27 mouse cellular contexts compared by ENCODE assay signal in genomic region chr6:83820727-83821515, GRCm38 (mm10). TPM values are rescaled to one million over a fixed set of nuclear protein-coding genes. Genes with fewer than 3 reads are reported as not detected.
"Had no signal": no experiment of that assay in that cellular context is flagged by ENCODE, and none has a peak within 500 bp of the region (broad histone marks: within the 10 kb centered on the region; RNA-seq: fewer than 3 reads in every experiment).

No protein-coding gene starts in this region.

- H3K4me3 ChIP-seq: kidney, embryonic 15.5 days; layer of hippocampus, adult 2 months; limb, embryonic 10.5 days; limb, embryonic 13.5 days; liver, embryonic 13.5 days; midbrain, embryonic 12.5 days; midbrain, embryonic 15.5 days; neural tube, embryonic 12.5 days; neural tube, embryonic 15.5 days; stomach, embryonic 15.5 days had no signal

- DNase-seq: kidney, postnatal 10 days; kidney, postnatal 36 days; layer of hippocampus, adult 9-11 months; liver; liver, embryonic 13.5 days; right cerebral cortex, adult 18-20 months; right cerebral cortex, postnatal 14 days; right cerebral cortex, postnatal 4 days; thymus, postnatal 25 days had no signal

- H3K9ac ChIP-seq: kidney, embryonic 15.5 days; limb, embryonic 13.5 days; liver, embryonic 13.5 days; lung, embryonic 14.5 days; midbrain, embryonic 12.5 days; midbrain, embryonic 15.5 days; neural tube, embryonic 12.5 days; neural tube, embryonic 15.5 days; stomach, embryonic 15.5 days had no signal

- H3K4me1 ChIP-seq: kidney, embryonic 15.5 days; limb, embryonic 10.5 days; liver, embryonic 13.5 days; neural tube, embryonic 12.5 days; neural tube, embryonic 15.5 days had no signal

- H3K9me3 ChIP-seq: kidney, embryonic 15.5 days; limb, embryonic 10.5 days; limb, embryonic 13.5 days; liver, embryonic 13.5 days; midbrain, embryonic 12.5 days; midbrain, embryonic 15.5 days; neural tube, embryonic 12.5 days; neural tube, embryonic 15.5 days; stomach, embryonic 15.5 days had no signal

- H3K27me3 ChIP-seq: kidney, embryonic 15.5 days; limb, embryonic 13.5 days; liver, embryonic 13.5 days; midbrain, embryonic 12.5 days; midbrain, embryonic 15.5 days; neural tube, embryonic 12.5 days; neural tube, embryonic 15.5 days; stomach, embryonic 15.5 days had no signal

- H3K4me2 ChIP-seq: kidney, embryonic 15.5 days; limb, embryonic 13.5 days; liver, embryonic 13.5 days; lung, embryonic 14.5 days; midbrain, embryonic 12.5 days; midbrain, embryonic 15.5 days; neural tube, embryonic 12.5 days; neural tube, embryonic 15.5 days; stomach, embryonic 15.5 days had no signal

- H3K36me3 ChIP-seq: liver, embryonic 13.5 days; midbrain, embryonic 15.5 days; neural tube, embryonic 15.5 days; stomach, embryonic 15.5 days had no signal

- ATAC-seq: lung, postnatal 0 days; midbrain, embryonic 15.5 days had no signal

- H3K27ac ChIP-seq: kidney, embryonic 15.5 days; layer of hippocampus, adult 2 months; limb, embryonic 10.5 days; limb, embryonic 13.5 days; liver, embryonic 13.5 days; macrophage; midbrain, embryonic 12.5 days; midbrain, embryonic 15.5 days; neural tube, embryonic 12.5 days; neural tube, embryonic 15.5 days; stomach, embryonic 15.5 days had no signal

RNA-seq across cellular contexts. Expression of gene Ankrd53, which starts 58.5 kb away (rescaled TPM):
- total RNA-seq: layer of hippocampus, adult 2 months; layer of hippocampus, postnatal 25 days; left cerebral cortex, adult 18-20 months; left cerebral cortex, postnatal 25 days; megakaryocyte, adult 5-6 weeks had no signal
- polyA plus RNA-seq: kidney, embryonic 15.5 days; liver, embryonic 13.5 days; liver, embryonic 16.5 days; macrophage; midbrain, embryonic 12.5 days; stomach, embryonic 15.5 days; thymus, postnatal 0 days had no signal
